Mouse (Mus musculus): ENCODE data around the gene Aak1. TPM values are rescaled to one million over a fixed set of nuclear protein-coding genes. Genes with fewer than 3 reads are reported as not detected.

The Aak1 gene
- total and polyA plus RNA-seq, 2 experiments from 2014 or later = 9.2 to 46.7 TPM

DNA sequence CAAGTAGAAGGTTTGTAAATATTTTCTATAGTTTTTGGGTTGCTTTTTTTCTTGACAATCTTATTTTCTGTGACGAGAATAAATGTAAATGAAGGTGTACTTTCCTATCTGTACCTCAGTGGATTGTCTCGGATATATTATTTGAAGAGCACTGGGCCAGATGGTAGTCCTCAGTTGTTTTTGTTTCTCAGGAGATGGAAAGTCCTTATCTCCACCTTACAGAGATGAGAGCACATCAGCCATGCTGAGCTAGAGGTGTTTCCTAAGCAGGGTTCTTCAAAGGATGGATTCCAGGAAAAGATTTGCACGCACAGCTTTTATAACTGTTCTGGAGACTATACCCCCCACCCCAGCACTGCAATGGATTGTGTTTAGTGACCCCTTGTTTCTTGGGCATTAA, 9.3 kb downstream of the Aak1 start:
- H3K9me3 ChIP-seq (replicated peaks; ENCODE audit: control insufficient read depth, low read length) = no peaks in the 10 kb centered on the region
- H3K27me3 ChIP-seq (ENCODE audit: control insufficient read depth, insufficient read depth, low read length) = no peaks in the 10 kb centered on the region
- H3K27ac ChIP-seq (ENCODE audit: low read depth) = no peak overlapping the region
- TF ChIP-seq EP300 (IDR thresholded peaks at IDR 0.05; ENCODE audit: low read depth) = no peak
- no peak for TF ChIP-seq CTCF (IDR thresholded peaks at IDR 0.05; ENCODE audit: low read depth)
- H3K4me2 ChIP-seq (ENCODE audit: low read depth, low read length) = no peak overlapping the region
- DNase-seq (ENCODE audit: low spot score) (no peak), ATAC-seq (ENCODE audit: insufficient read depth, low read depth) (no peak)
- peaks cover 15% of the 10 kb centered on the region; the same call in 1 of the 2 replicates for H3K4me1 ChIP-seq (ENCODE audit: control insufficient read depth, insufficient read depth)
- H3K36me3 ChIP-seq (replicated peaks; ENCODE audit: control insufficient read depth, insufficient read depth, low read length) = peaks cover 38% of the 10 kb centered on the region; the same call in 1 of the 2 replicates
- H3K4me3 ChIP-seq (ENCODE audit: low read depth, low read length) = no peak overlapping the region
- H3K9ac ChIP-seq (replicated peaks; ENCODE audit: low read depth, low read length) = no peak overlapping the region
- WGBS = 76% methylated on average over 3 of the region's 3 CpGs

DNA sequence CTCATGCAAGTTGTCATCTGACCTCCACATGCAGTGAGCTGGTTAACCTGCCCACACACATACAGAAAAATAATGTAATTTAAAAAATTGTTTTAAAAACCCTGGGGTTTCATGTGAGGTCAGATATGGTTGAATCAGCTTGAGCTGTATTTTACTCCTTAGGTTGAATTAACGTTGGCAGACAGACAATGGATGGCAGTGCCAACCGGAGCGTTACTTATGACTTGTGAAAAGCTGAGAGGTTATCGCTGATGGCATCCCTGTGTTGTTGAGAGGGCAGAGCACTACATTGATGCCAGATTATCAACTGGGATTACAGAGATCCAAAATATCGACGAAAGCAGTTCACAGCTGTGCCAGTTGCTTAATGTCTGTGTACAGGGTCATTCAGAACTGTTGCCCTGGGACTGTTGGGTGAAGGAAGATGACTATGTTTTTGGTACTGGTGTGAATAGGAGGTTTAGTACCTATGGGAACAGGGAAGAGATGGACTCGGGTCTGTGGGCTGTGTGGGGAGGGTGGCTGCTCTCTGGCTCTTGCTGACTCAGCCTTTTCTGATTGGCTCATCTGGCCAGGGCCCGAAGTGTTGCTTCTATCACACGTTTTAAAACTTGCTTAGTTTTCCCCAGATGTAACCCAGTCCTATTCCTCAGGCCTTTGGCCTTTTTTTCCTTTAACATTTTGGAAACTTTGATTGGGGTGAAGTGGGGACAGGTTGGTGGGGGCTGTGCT, 11.6 kb downstream of the Aak1 start:
- ATAC-seq (ENCODE audit: insufficient read depth, low read depth) = no peak
- Histone ChIP-seq H3K4me3 (ENCODE audit: low read depth, low read length) (no peak overlapping the region), H3K9me3 (replicated peaks; ENCODE audit: control insufficient read depth, low read length) (no peaks in the 10 kb centered on the region), H3K4me2 (ENCODE audit: low read depth, low read length) (no peak overlapping the region), H3K27me3 (ENCODE audit: control insufficient read depth, insufficient read depth, low read length) (no peaks in the 10 kb centered on the region), H3K27ac (ENCODE audit: low read depth) (no peak overlapping the region), H3K36me3 (replicated peaks; ENCODE audit: control insufficient read depth, insufficient read depth, low read length) (peaks cover 31% of the 10 kb centered on the region; the same call in 1 of the 2 replicates), H3K4me1 (ENCODE audit: control insufficient read depth, insufficient read depth) (no peaks in the 10 kb centered on the region; the same call in 1 of the 2 replicates), H3K9ac (replicated peaks; ENCODE audit: low read depth, low read length) (no peak overlapping the region)
- TF ChIP-seq EP300 (IDR thresholded peaks at IDR 0.05; ENCODE audit: low read depth) (no peak), CTCF (IDR thresholded peaks at IDR 0.05; ENCODE audit: low read depth) (no peak)
- WGBS = 83% methylated on average over 9 of the region's 9 CpGs
- no peak for DNase-seq (ENCODE audit: low spot score)

DNA sequence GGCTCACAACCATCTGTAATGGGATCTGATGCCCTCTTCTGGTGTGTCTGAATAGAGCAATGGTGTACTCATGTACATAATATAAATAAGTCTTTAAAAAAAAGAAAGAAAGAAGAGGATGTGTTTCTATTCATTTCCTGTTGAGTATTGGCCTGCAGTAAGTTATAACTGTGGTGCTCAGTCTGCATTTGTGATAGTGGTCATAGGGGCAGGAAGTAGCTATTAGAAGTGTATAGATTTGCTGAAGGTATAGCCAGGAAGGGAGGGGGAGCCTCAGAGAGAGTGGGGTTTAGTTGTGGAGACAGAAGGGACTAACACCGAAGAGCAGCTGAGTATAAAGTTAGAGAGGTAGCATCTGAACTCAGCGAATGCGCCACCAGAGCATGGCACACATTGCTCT, 15.0 kb downstream of the Aak1 start:
- H3K4me2 ChIP-seq (ENCODE audit: low read depth, low read length) = no peak overlapping the region
- 93% methylated on average over 3 of the region's 3 CpGs for WGBS
- TF ChIP-seq CTCF (IDR thresholded peaks at IDR 0.05; ENCODE audit: low read depth) (no peak), EP300 (IDR thresholded peaks at IDR 0.05; ENCODE audit: low read depth) (no peak)
- no peak overlapping the region for H3K4me3 ChIP-seq (ENCODE audit: low read depth, low read length)
- no peak overlapping the region for H3K9ac ChIP-seq (replicated peaks; ENCODE audit: low read depth, low read length)
- H3K27ac ChIP-seq (ENCODE audit: low read depth) = no peak overlapping the region
- ATAC-seq (ENCODE audit: insufficient read depth, low read depth) = no peak
- H3K36me3 ChIP-seq (replicated peaks; ENCODE audit: control insufficient read depth, insufficient read depth, low read length) = peaks cover 23% of the 10 kb centered on the region; the same call in 1 of the 2 replicates
- H3K27me3 ChIP-seq (ENCODE audit: control insufficient read depth, insufficient read depth, low read length) = no peaks in the 10 kb centered on the region
- no peak for DNase-seq (ENCODE audit: low spot score)
- H3K4me1 ChIP-seq (ENCODE audit: control insufficient read depth, insufficient read depth) = peaks cover 10% of the 10 kb centered on the region
- H3K9me3 ChIP-seq (replicated peaks; ENCODE audit: control insufficient read depth, low read length) = no peaks in the 10 kb centered on the region

DNA sequence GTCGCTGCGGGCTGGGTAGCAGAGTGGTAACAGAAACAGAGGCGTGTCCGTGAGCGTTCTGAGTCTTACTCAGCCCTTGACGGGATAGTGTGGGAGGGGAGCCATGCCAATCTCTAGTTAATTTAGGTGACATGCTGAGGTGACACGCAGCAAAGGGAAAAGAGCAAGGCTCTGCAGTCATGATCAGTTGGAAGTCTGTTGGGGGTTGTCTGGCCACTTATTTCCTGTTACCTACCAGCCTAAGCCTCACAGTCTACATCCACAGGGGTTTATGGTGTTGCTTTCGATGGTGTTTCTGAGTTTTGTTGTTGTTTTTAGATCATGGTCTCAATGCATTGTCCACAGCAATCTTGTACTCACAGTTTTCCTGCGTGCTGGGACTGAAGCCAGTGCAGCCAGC, 21.0 kb downstream of the Aak1 start:
- Histone ChIP-seq H3K9ac (replicated peaks; ENCODE audit: low read depth, low read length) (no peak overlapping the region), H3K27me3 (ENCODE audit: control insufficient read depth, insufficient read depth, low read length) (no peaks in the 10 kb centered on the region), H3K4me3 (ENCODE audit: low read depth, low read length) (no peak overlapping the region), H3K9me3 (replicated peaks; ENCODE audit: control insufficient read depth, low read length) (no peaks in the 10 kb centered on the region), H3K27ac (ENCODE audit: low read depth) (peak overlapping the region; percentile 76), H3K4me2 (ENCODE audit: low read depth, low read length) (peak overlapping the region; percentile 19; the same call in 1 of the 2 replicates), H3K4me1 (ENCODE audit: control insufficient read depth, insufficient read depth) (peaks cover 43% of the 10 kb centered on the region), H3K36me3 (replicated peaks; ENCODE audit: control insufficient read depth, insufficient read depth, low read length) (no peaks in the 10 kb centered on the region)
- peak; percentile 48; the same call in 1 of the 2 replicates for ATAC-seq (ENCODE audit: insufficient read depth, low read depth)
- DNase-seq (ENCODE audit: low spot score) = peak; percentile 41
- TF ChIP-seq CTCF (IDR thresholded peaks at IDR 0.05; ENCODE audit: low read depth) (no peak), EP300 (IDR thresholded peaks at IDR 0.05; ENCODE audit: low read depth) (no peak)
- WGBS = 37% methylated on average over 9 of the region's 9 CpGs

DNA sequence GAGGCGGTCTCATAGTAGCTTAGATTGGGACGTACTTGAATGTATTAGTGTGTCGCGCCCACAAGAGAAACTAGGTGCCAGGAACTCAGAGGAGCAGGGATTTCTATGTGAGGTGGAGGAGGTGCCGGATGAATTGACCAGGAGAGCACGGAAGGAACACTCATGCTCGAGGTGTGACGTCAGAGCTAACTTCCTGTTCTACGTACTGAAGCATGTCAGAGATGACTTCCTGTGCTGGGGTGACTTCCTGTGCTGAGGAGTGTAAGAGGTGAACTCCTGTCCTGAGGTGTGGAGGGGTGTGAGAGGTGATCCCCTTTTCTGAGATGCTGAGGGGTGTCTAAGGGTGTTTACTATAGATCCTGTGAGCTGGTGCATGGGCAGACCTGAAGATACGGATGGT, 22.5 kb downstream of the Aak1 start:
- H3K36me3 ChIP-seq (replicated peaks; ENCODE audit: control insufficient read depth, insufficient read depth, low read length) = no peaks in the 10 kb centered on the region
- no peaks in the 10 kb centered on the region for H3K27me3 ChIP-seq (ENCODE audit: control insufficient read depth, insufficient read depth, low read length)
- WGBS = 77% methylated on average over 10 of the region's 10 CpGs
- TF ChIP-seq CTCF (IDR thresholded peaks at IDR 0.05; ENCODE audit: low read depth) (no peak), EP300 (IDR thresholded peaks at IDR 0.05; ENCODE audit: low read depth) (no peak)
- H3K27ac ChIP-seq (ENCODE audit: low read depth) = no peak overlapping the region
- DNase-seq (ENCODE audit: low spot score) (no peak), ATAC-seq (ENCODE audit: insufficient read depth, low read depth) (no peak)
- no peak overlapping the region for H3K4me3 ChIP-seq (ENCODE audit: low read depth, low read length)
- H3K9me3 ChIP-seq (replicated peaks; ENCODE audit: control insufficient read depth, low read length) = no peaks in the 10 kb centered on the region
- no peak overlapping the region for H3K9ac ChIP-seq (replicated peaks; ENCODE audit: low read depth, low read length)
- H3K4me1 ChIP-seq (ENCODE audit: control insufficient read depth, insufficient read depth) = peaks cover 44% of the 10 kb centered on the region
- H3K4me2 ChIP-seq (ENCODE audit: low read depth, low read length) = no peak overlapping the region
